Mouse (Mus musculus) ES-CJ7 (cell line): Measurements from ENCODE around the gene Efna5.

Source experiments
- DNase-seq: peaks from one replicate; pipeline ENCODE4 v3.0.0; 2011; ENCODE audit warnings: low read depth, low spot score

The Efna5 gene

GRCm38 (mm10) chr17:62853741-62854140 lies 27.4 kb downstream of the Efna5 start:
- DNase-seq, result no peak

- no peak for DNase-seq
Measured at GRCm38 (mm10) chr17:62852822-62853608, 28.1 kb downstream of the Efna5 start.

GRCm38 (mm10) chr17:62851268-62851667 lies 29.8 kb downstream of the Efna5 start:
- DNase-seq, result no peak

GRCm38 (mm10) chr17:62850603-62851002 lies 30.5 kb downstream of the Efna5 start:
- no peak for DNase-seq

- DNase-seq, result no peak
Measured at GRCm38 (mm10) chr17:62849676-62850075, 31.4 kb downstream of the Efna5 start.

- no peak for DNase-seq
Measured at GRCm38 (mm10) chr17:62845656-62846055, 35.5 kb downstream of the Efna5 start.

GRCm38 (mm10) chr17:62844329-62844728 lies 36.8 kb downstream of the Efna5 start:
- no peak for DNase-seq

GRCm38 (mm10) chr17:62837336-62837735 lies 43.8 kb downstream of the Efna5 start:
- no peak for DNase-seq

- DNase-seq, result no peak
Measured at GRCm38 (mm10) chr17:62836598-62837106, 44.5 kb downstream of the Efna5 start.

- DNase-seq, result no peak
Measured at GRCm38 (mm10) chr17:62832550-62833127, 48.5 kb downstream of the Efna5 start.

GRCm38 (mm10) chr17:62827549-62827948 lies 53.6 kb downstream of the Efna5 start:
- DNase-seq, result no peak

GRCm38 (mm10) chr17:62821219-62821618 lies 59.9 kb downstream of the Efna5 start:
- no peak for DNase-seq

GRCm38 (mm10) chr17:62819931-62820330 lies 61.2 kb downstream of the Efna5 start:
- DNase-seq, result no peak

- DNase-seq, result no peak
Measured at GRCm38 (mm10) chr17:62818821-62819220, 62.3 kb downstream of the Efna5 start.

GRCm38 (mm10) chr17:62818337-62818736 lies 62.8 kb downstream of the Efna5 start:
- no peak for DNase-seq

- DNase-seq, result no peak
Measured at GRCm38 (mm10) chr17:62816879-62817278, 64.2 kb downstream of the Efna5 start.

- no peak for DNase-seq
Measured at GRCm38 (mm10) chr17:62813461-62813860, 67.7 kb downstream of the Efna5 start.

- DNase-seq, result no peak
Measured at GRCm38 (mm10) chr17:62807891-62808290, 73.2 kb downstream of the Efna5 start.

- no peak for DNase-seq
Measured at GRCm38 (mm10) chr17:62806646-62807045, 74.5 kb downstream of the Efna5 start.

GRCm38 (mm10) chr17:62802748-62803147 lies 78.4 kb downstream of the Efna5 start:
- no peak for DNase-seq

GRCm38 (mm10) chr17:62797272-62797671 lies 83.8 kb downstream of the Efna5 start:
- no peak for DNase-seq

GRCm38 (mm10) chr17:62789291-62790290 lies 91.5 kb downstream of the Efna5 start:
- DNase-seq, result no peak
